In genomic region chr6:118012987-118013866, GRCm38 (mm10) we compare ENCODE assay signal across 13 mouse cellular contexts. TPM values are rescaled to one million over a fixed set of nuclear protein-coding genes. Genes with fewer than 3 reads are reported as not detected.
DNase-seq lines count a peak whose midpoint lies in the region; ATAC-seq and TF ChIP-seq lines count a peak whose summit lies in the region.
"Had no signal": no experiment of that assay in that cellular context is flagged by ENCODE, and none has a peak within 500 bp of the region (broad histone marks: within the 10 kb centered on the region; RNA-seq: fewer than 3 reads in every experiment).

No protein-coding gene starts in this region.

- H3K4me3 ChIP-seq in hindbrain, embryonic 16.5 days (ENCODE audit: low read length), result no peak overlapping the region
- H3K4me3 ChIP-seq in hindbrain, embryonic 13.5 days, result no peak overlapping the region
- H3K4me3 ChIP-seq in layer of hippocampus, adult 2 months, result peak overlapping the region; percentile 72
- H3K4me3 ChIP-seq in embryonic facial prominence, embryonic 10.5 days, result no peak overlapping the region
- H3K4me3 ChIP-seq in liver, postnatal 0 days (ENCODE audit: low read depth, low read length), result no peak overlapping the region
- H3K4me3 ChIP-seq: embryonic facial prominence, embryonic 13.5 days had no signal

- H3K27ac ChIP-seq in hindbrain, embryonic 16.5 days (ENCODE audit: low read depth, low read length), result peak overlapping the region; percentile 9; the same call in 1 of the 2 replicates
- H3K27ac ChIP-seq in hindbrain, embryonic 13.5 days, result no peak overlapping the region
- H3K27ac ChIP-seq in layer of hippocampus, adult 2 months, result peak overlapping the region; percentile 98
- no peak overlapping the region for H3K27ac ChIP-seq in embryonic facial prominence, embryonic 10.5 days (replicated peaks)
- H3K27ac ChIP-seq in liver, postnatal 0 days (ENCODE audit: low read depth), result no peak overlapping the region
- H3K27ac ChIP-seq: embryonic facial prominence, embryonic 13.5 days had no signal

- WGBS in hindbrain, embryonic 16.5 days, result 72% methylated on average over 11 of the region's 11 CpGs
- WGBS in hindbrain, embryonic 13.5 days, result 76% methylated on average over 11 of the region's 11 CpGs
- 79% methylated on average over 11 of the region's 11 CpGs for WGBS in embryonic facial prominence, embryonic 10.5 days
- 67% methylated on average over 11 of the region's 11 CpGs for WGBS in liver, postnatal 0 days (ENCODE audit: insufficient replicate concordance)

- peaks cover 16% of the 10 kb centered on the region for H3K4me1 ChIP-seq in hindbrain, embryonic 16.5 days (ENCODE audit: control insufficient read depth, insufficient read depth, low read depth, low read length)
- peaks cover 23% of the 10 kb centered on the region for H3K4me1 ChIP-seq in hindbrain, embryonic 13.5 days (replicated peaks)
- H3K4me1 ChIP-seq in embryonic facial prominence, embryonic 10.5 days, result peaks cover 8% of the 10 kb centered on the region
- no peaks in the 10 kb centered on the region for H3K4me1 ChIP-seq in liver, postnatal 0 days (ENCODE audit: insufficient read depth)

- no peaks in the 10 kb centered on the region for H3K36me3 ChIP-seq in hindbrain, embryonic 16.5 days (ENCODE audit: control insufficient read depth, insufficient read depth, low read length)
- H3K36me3 ChIP-seq in hindbrain, embryonic 13.5 days, result no peaks in the 10 kb centered on the region
- H3K36me3 ChIP-seq in embryonic facial prominence, embryonic 10.5 days (replicated peaks), result no peaks in the 10 kb centered on the region
- H3K36me3 ChIP-seq in liver, postnatal 0 days (replicated peaks; ENCODE audit: insufficient read depth, low read length), result no peaks in the 10 kb centered on the region
- H3K36me3 ChIP-seq: embryonic facial prominence, embryonic 13.5 days had no signal

- no peak for TF ChIP-seq CTCF in layer of hippocampus, adult 2 months (conservative IDR thresholded peaks at IDR 0.05)
- no peak for TF ChIP-seq CTCF in liver, postnatal 0 days (IDR thresholded peaks at IDR 0.05; ENCODE audit: low read depth)

- peak; percentile 93 for DNase-seq in cerebellum, adult 9-10 months
- peak; percentile 72 to 85 for DNase-seq in layer of hippocampus, adult 2 months (ENCODE audit: low spot score in 2 of 2)
- peak; percentile 80 to 91 for DNase-seq in right cerebral cortex, postnatal 10 days (ENCODE audit: low spot score in 2 of 2)
- DNase-seq in ovary, postnatal 36 days (ENCODE audit: low spot score), result no peak
- DNase-seq in embryonic facial prominence, embryonic 10.5 days (ENCODE audit: low spot score), result no peak
- DNase-seq in liver, postnatal 0 days, result no peak
- DNase-seq: heart, adult 18-20 months; retina, postnatal 1 day had no signal

- ATAC-seq in hindbrain, embryonic 16.5 days, result no peak
- ATAC-seq in hindbrain, embryonic 13.5 days (ENCODE audit: low FRiP score), result no peak
- ATAC-seq in liver, postnatal 0 days, result no peak
- ATAC-seq: lung, postnatal 0 days had no signal

- H3K9me3 ChIP-seq in hindbrain, embryonic 16.5 days (ENCODE audit: control insufficient read depth, low read length), result no peaks in the 10 kb centered on the region
- H3K9me3 ChIP-seq in hindbrain, embryonic 13.5 days, result no peaks in the 10 kb centered on the region
- no peaks in the 10 kb centered on the region for H3K9me3 ChIP-seq in embryonic facial prominence, embryonic 10.5 days
- no peaks in the 10 kb centered on the region for H3K9me3 ChIP-seq in liver, postnatal 0 days (ENCODE audit: low read length)
- H3K9me3 ChIP-seq: embryonic facial prominence, embryonic 13.5 days had no signal

- H3K27me3 ChIP-seq in hindbrain, embryonic 16.5 days (replicated peaks; ENCODE audit: control insufficient read depth, insufficient read depth, low read length), result 0 out of 2 replicates have a peak, but pooled peaks cover 2% of the 10 kb centered on the region
- peaks cover 59% of the 10 kb centered on the region for H3K27me3 ChIP-seq in hindbrain, embryonic 13.5 days
- peaks cover 84% of the 10 kb centered on the region for H3K27me3 ChIP-seq in embryonic facial prominence, embryonic 10.5 days (replicated peaks; ENCODE audit: low read depth, poor library complexity, severe bottlenecking)
- peaks cover 26% of the 10 kb centered on the region for H3K27me3 ChIP-seq in liver, postnatal 0 days (ENCODE audit: insufficient read depth, low read length)

- H3K9ac ChIP-seq in hindbrain, embryonic 16.5 days (ENCODE audit: low read depth, low read length), result peak overlapping the region; percentile 4; the same call in 1 of the 2 replicates
- no peak overlapping the region for H3K9ac ChIP-seq in hindbrain, embryonic 13.5 days
- H3K9ac ChIP-seq in liver, postnatal 0 days (replicated peaks), result no peak overlapping the region
- H3K9ac ChIP-seq: embryonic facial prominence, embryonic 13.5 days had no signal

- TF ChIP-seq EP300 in liver, postnatal 0 days (IDR thresholded peaks at IDR 0.05; ENCODE audit: low read depth), result no peak

- H3K4me2 ChIP-seq in hindbrain, embryonic 16.5 days (ENCODE audit: low read length), result peak overlapping the region; percentile 18; the same call in 1 of the 2 replicates
- H3K4me2 ChIP-seq in hindbrain, embryonic 13.5 days, result no peak overlapping the region
- no peak overlapping the region for H3K4me2 ChIP-seq in liver, postnatal 0 days (ENCODE audit: low read depth, low read length)
- H3K4me2 ChIP-seq: embryonic facial prominence, embryonic 13.5 days had no signal

RNA-seq across cellular contexts. Expression of gene Rasgef1a, which starts 2.0 kb away (rescaled TPM):
- polyA plus RNA-seq in hindbrain, embryonic 16.5 days (2015; fragmentation: Nextera tagmentation; extraction: Ambion mirVana), result 5.7 and 6.5 TPM in 2 replicates
- 0.90 and 1.1 TPM in 2 replicates for polyA plus RNA-seq in hindbrain, embryonic 13.5 days (2015; fragmentation: Nextera tagmentation; extraction: Ambion mirVana)
- total RNA-seq in layer of hippocampus, adult 2 months (2021), result 100 to 1,000 TPM; 216 to 231 TPM
- 0.06 and 0.13 TPM in 2 replicates for polyA plus RNA-seq in embryonic facial prominence, embryonic 10.5 days (2016; fragmentation: Nextera tagmentation; extraction: Ambion mirVana)
- 0.06 and 0.11 TPM in 2 replicates for polyA plus RNA-seq in liver, postnatal 0 days (2015; fragmentation: Nextera tagmentation; extraction: Ambion mirVana)
- polyA plus RNA-seq: limb, embryonic 11.5 days had no signal

Comparison
In these comparisons a context has a peak if more than half of its experiments do, and no peak if none do; other contexts are left out.
1. H3K27ac ChIP-seq: peak in hindbrain, embryonic 16.5 days (single experiment) and layer of hippocampus, adult 2 months (single experiment); none in hindbrain, embryonic 13.5 days (single experiment), embryonic facial prominence, embryonic 10.5 days (single experiment) and liver, postnatal 0 days (single experiment).
2. DNase-seq: peak in cerebellum, adult 9-10 months (single experiment), layer of hippocampus, adult 2 months (2 of 2) and right cerebral cortex, postnatal 10 days (2 of 2); none in ovary, postnatal 36 days (single experiment), embryonic facial prominence, embryonic 10.5 days (single experiment) and liver, postnatal 0 days (single experiment).